Mouse (Mus musculus): ENCODE measurements at regions not wholly inside any gene's neighbourhood (a gene's known extent, or its start where the extent isn't known, plus 50 kb on each side); places are given as distances from the start of the nearest gene placed in this dataset.

DNA sequence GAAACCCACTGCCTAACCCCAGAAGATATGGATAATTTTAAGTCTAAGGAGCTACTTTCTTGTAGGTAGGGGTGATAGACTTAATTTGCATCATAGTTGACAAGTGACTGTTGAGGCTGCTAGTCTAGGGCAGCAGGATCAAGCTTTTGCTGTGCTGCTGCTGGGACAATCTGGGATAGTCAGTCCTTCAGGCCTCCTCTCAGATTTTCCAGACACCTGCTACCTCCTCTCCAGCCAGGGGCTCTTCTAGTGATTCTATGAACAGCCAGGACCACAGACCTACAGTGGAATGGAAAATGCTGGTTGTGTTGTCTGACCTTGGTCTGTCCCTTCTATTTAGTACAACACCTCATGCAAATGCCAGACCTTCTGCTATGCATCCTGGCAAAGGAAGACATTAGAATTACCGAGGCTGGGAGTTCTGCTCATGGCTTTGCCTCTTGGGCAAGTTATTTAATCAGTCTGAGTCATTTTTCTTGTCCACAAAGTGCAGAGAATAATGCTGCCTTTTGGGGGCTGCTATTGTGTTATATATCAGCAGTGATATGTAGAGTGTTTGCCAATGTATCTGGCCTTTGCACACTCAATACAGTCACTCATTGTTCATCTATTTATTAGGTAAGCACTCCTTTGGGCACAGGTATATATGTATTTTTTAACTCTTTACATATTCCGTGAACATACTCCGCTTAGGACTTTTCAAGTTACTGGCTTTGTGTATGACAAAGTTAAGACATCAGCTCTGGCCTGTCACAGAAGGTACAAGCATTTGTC is 64.4 kb upstream of the Atp1b1 start:
- TF ChIP-seq CTCF (IDR thresholded peaks at IDR 0.05; ENCODE audit: insufficient read depth, low read length) (no peak), POLR2A (IDR thresholded peaks at IDR 0.05; ENCODE audit: borderline replicate concordance, extremely low read depth, low read depth, low read length) (no peak)
